Mouse (Mus musculus): ENCODE results near the gene Ankrd11.

The Ankrd11 gene

GRCm38 (mm10) chr8:122897200-122897599 is 144.9 kb downstream of the Ankrd11 start:
- no peak for DNase-seq (ENCODE audit: low read depth)

- no peak for DNase-seq (ENCODE audit: low read depth)
Observed at GRCm38 (mm10) chr8:122896317-122896716, 145.8 kb downstream of the Ankrd11 start.

- DNase-seq (ENCODE audit: low read depth): no peak
Observed at GRCm38 (mm10) chr8:122893451-122893850, 148.6 kb downstream of the Ankrd11 start.

- no peak for DNase-seq (ENCODE audit: low read depth)
Observed at GRCm38 (mm10) chr8:122891440-122891839, 150.6 kb downstream of the Ankrd11 start.

- no peak for DNase-seq (ENCODE audit: low read depth)
Observed at GRCm38 (mm10) chr8:122883671-122884070, 158.4 kb downstream of the Ankrd11 start.

GRCm38 (mm10) chr8:122880302-122880701 is 161.8 kb downstream of the Ankrd11 start:
- DNase-seq (ENCODE audit: low read depth): no peak

GRCm38 (mm10) chr8:122878231-122878630 is 163.8 kb downstream of the Ankrd11 start:
- DNase-seq (ENCODE audit: low read depth): no peak

- no peak for DNase-seq (ENCODE audit: low read depth)
Observed at GRCm38 (mm10) chr8:122875186-122875585, 166.9 kb downstream of the Ankrd11 start.

GRCm38 (mm10) chr8:122873171-122873570 is 168.9 kb downstream of the Ankrd11 start:
- peak; percentile 53 for DNase-seq (ENCODE audit: low read depth)

- no peak for DNase-seq (ENCODE audit: low read depth)
Observed at GRCm38 (mm10) chr8:122871663-122872062, 170.4 kb downstream of the Ankrd11 start.

GRCm38 (mm10) chr8:122870377-122870863 is 171.7 kb downstream of the Ankrd11 start:
- DNase-seq (ENCODE audit: low read depth): peak; percentile 83

GRCm38 (mm10) chr8:122867982-122868381 is 174.1 kb downstream of the Ankrd11 start:
- no peak for DNase-seq (ENCODE audit: low read depth)

- DNase-seq (ENCODE audit: low read depth): no peak
Observed at GRCm38 (mm10) chr8:122866231-122866630, 175.8 kb downstream of the Ankrd11 start.

- DNase-seq (ENCODE audit: low read depth): peak; percentile 41
Observed at GRCm38 (mm10) chr8:122865441-122865840, 176.6 kb downstream of the Ankrd11 start.

- DNase-seq (ENCODE audit: low read depth): peak; percentile 29
Observed at GRCm38 (mm10) chr8:122864719-122865129, 177.4 kb downstream of the Ankrd11 start.

- no peak for DNase-seq (ENCODE audit: low read depth)
Observed at GRCm38 (mm10) chr8:122859843-122860242, 182.2 kb downstream of the Ankrd11 start.

GRCm38 (mm10) chr8:122856288-122856687 is 185.8 kb downstream of the Ankrd11 start:
- no peak for DNase-seq (ENCODE audit: low read depth)

- no peak for DNase-seq (ENCODE audit: low read depth)
Observed at GRCm38 (mm10) chr8:122855123-122855522, 187.0 kb downstream of the Ankrd11 start.

- DNase-seq (ENCODE audit: low read depth): no peak
Observed at GRCm38 (mm10) chr8:122854388-122854787, 187.7 kb downstream of the Ankrd11 start.

- no peak for DNase-seq (ENCODE audit: low read depth)
Observed at GRCm38 (mm10) chr8:122853340-122853771, 188.7 kb downstream of the Ankrd11 start.

GRCm38 (mm10) chr8:122852546-122852905 is 189.6 kb downstream of the Ankrd11 start:
- no peak for DNase-seq (ENCODE audit: low read depth)

- no peak for DNase-seq (ENCODE audit: low read depth)
Observed at GRCm38 (mm10) chr8:122851692-122852545, 190.2 kb downstream of the Ankrd11 start.

GRCm38 (mm10) chr8:122850641-122851240 is 191.3 kb downstream of the Ankrd11 start:
- DNase-seq (ENCODE audit: low read depth): no peak

All from naive thymus-derived CD4-positive, alpha-beta T cell, adult 2 months (primary cell).